Mouse (Mus musculus): ENCODE measurements around the gene Zik1. TPM values are rescaled to one million over a fixed set of nuclear protein-coding genes. Genes with fewer than 3 reads are reported as not detected.

Zik1 gene
- total and polyA plus RNA-seq, 3 experiments, result 0.59 to 2.2 (median 1.6) TPM

Other genes with a start within 250 kb of the Zik1 start
- not detected for gene Vmn1r66, start 217.4 kb downstream of the Zik1 start, total RNA-seq (2021)
- not detected in 2 replicates for gene Vmn1r66, start 217.4 kb downstream of the Zik1 start, polyA plus RNA-seq (2012; rRNA removed)
- not detected for gene Vmn1r67, start 52.1 kb downstream of the Zik1 start, total RNA-seq (2021)
- gene Vmn1r67, start 52.1 kb downstream of the Zik1 start, polyA plus RNA-seq (2012; rRNA removed), result not detected in 2 replicates
- gene Vmn1r68, start 63.1 kb upstream of the Zik1 start, total RNA-seq (2021), result not detected
- gene Vmn1r68, start 63.1 kb upstream of the Zik1 start, polyA plus RNA-seq (2012; rRNA removed), result not detected in 2 replicates
- gene Vmn1r69, start 118.3 kb upstream of the Zik1 start, total RNA-seq (2021), result not detected
- not detected in 2 replicates for gene Vmn1r69, start 118.3 kb upstream of the Zik1 start, polyA plus RNA-seq (2012; rRNA removed)
- not detected for gene Vmn1r70, start 136.1 kb upstream of the Zik1 start, total RNA-seq (2021)
- gene Vmn1r70, start 136.1 kb upstream of the Zik1 start, polyA plus RNA-seq (2012; rRNA removed), result not detected in 2 replicates
- gene Nlrp4b, start 192.4 kb upstream of the Zik1 start, total RNA-seq (2021), result not detected
- gene Nlrp4b, start 192.4 kb upstream of the Zik1 start, polyA plus RNA-seq (2012; rRNA removed), result not detected in 2 replicates